Mouse (Mus musculus): Measurements from ENCODE around the gene Kdm6b.
A peak's percentile ranks its signal among the peaks of the same experiment; 100 is the strongest.

GRCm38 (mm10) chr11:69431829-69432639 lies 18.6 kb upstream of the Kdm6b start:
- TF ChIP-seq CTCF (IDR thresholded peaks at IDR 0.05; ENCODE audit: low read depth), result peak; percentile 87
- no peak for TF ChIP-seq EP300 (optimal IDR thresholded peaks at IDR 0.05)
